Mouse (Mus musculus) liver, adult 2 months (tissue): ENCODE data around the gene Cmtm7. TPM values are rescaled to one million over a fixed set of nuclear protein-coding genes. Genes with fewer than 3 reads are reported as not detected.
A peak's percentile ranks its signal among the peaks of the same experiment; 100 is the strongest.
"Not testable (repeated sequence)": the region's sequence is repeated elsewhere in the genome, so short reads cannot be mapped to it uniquely, and the experiment has no call there.

Source experiments
- DNase-seq: peaks from one replicate; pipeline ENCODE4 v3.0.0-alpha.2; 2011; ENCODE audit warnings: low read depth, low spot score; ENCODE audit errors: extremely low read depth
- H3K27ac ChIP-seq: fragments of 200-500 bp; replicated peaks from 2 replicates; pipeline ENCODE4 v1.5.1; 2012; ENCODE audit warnings: low read depth, mild to moderate bottlenecking, control low read depth, inconsistent platforms, low read length; ENCODE audit not compliant: insufficient read depth
- H3K27me3 ChIP-seq: fragments of 200-500 bp; 2 replicates; pipeline ENCODE4 v1.6.1; 2012; ENCODE audit warnings: mild to moderate bottlenecking, moderate library complexity, low read length, inconsistent platforms; ENCODE audit not compliant: control insufficient read depth, insufficient read depth
- H3K36me3 ChIP-seq: fragments of 200-500 bp; 2 replicates; pipeline ENCODE4 v1.6.1; 2012; ENCODE audit warnings: low read length, inconsistent platforms; ENCODE audit not compliant: control insufficient read depth, insufficient read depth
- H3K4me1 ChIP-seq: fragments of 200-500 bp; 2 replicates; pipeline ENCODE4 v1.6.1; 2011; ENCODE audit warnings: low read length; ENCODE audit not compliant: control insufficient read depth, insufficient read depth
- H3K4me3 ChIP-seq: fragments of 200-500 bp; 2 replicates; pipeline ENCODE4 v1.5.1; 2011; ENCODE audit warnings: low read depth, mild to moderate bottlenecking, control low read depth, low read length, moderate library complexity; ENCODE audit not compliant: insufficient read depth
- H3K79me2 ChIP-seq: fragments of 200-500 bp; 2 replicates; pipeline ENCODE4 v1.6.1; 2012; ENCODE audit warnings: inconsistent platforms, mild to moderate bottlenecking, low read length, moderate library complexity; ENCODE audit not compliant: control insufficient read depth, insufficient read depth
- H3K9ac ChIP-seq: fragments of 200-500 bp; 2 replicates; pipeline ENCODE4 v1.6.1; 2012; ENCODE audit warnings: low read depth, mild to moderate bottlenecking, control low read depth, inconsistent platforms, low read length
- CTCF ChIP-seq: fragments of 200-500 bp; IDR thresholded peaks from 2 replicates; pipeline ENCODE4 v1.5.1; 2011; ENCODE audit warnings: low read depth, low read length, control low read depth
- POLR2A ChIP-seq: fragments of 200-500 bp; IDR thresholded peaks from 2 replicates; pipeline ENCODE4 v1.6.1; 2011; ENCODE audit warnings: low read length, control low read depth; ENCODE audit not compliant: insufficient read depth; ENCODE audit errors: extremely low read depth
- WGBS: fragments of 180-500 bp; shearing (Covaris S2); methylation state at CpG from one replicate; pipeline ENCODE4 v1.1.7; 2018; 5-methylcytosine and 5-hydroxymethylcytosine counted together
- polyA plus RNA-seq: library from polyadenylated mRNA; depleted of rRNA; stranded (reverse); fragments of >200 nt; gene quantifications from 2 replicates; pipeline ENCODE4 v1.2.3, GENCODE M21; 2012
- total RNA-seq: library from RNA; depleted of rRNA; stranded (reverse); fragments of >200 nt; gene quantifications from 2 replicates; pipeline ENCODE4 v1.2.3, GENCODE M21; 2014

Cmtm7 gene
- total and polyA plus RNA-seq, 2 experiments = 5.3 to 17.3 TPM

DNA sequence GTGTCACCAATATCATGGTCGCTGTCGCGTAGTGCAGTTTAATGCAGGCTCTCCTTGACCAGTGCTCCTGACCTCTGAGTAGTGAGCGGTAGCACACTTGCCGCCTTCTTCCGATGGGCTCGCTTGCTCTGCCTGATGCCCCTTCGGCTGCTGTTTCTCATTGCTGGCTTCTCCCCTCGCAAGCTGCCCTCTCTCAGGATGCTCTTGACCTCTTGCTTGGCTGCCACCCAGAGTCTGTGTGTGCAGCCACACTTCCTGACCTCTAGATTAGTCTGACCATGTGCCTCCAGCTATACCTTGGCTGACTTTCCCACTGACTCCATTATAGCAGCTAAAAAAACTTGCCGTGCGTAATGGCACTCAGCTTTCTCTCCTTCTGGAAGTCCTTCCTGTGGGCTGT, 45.2 kb downstream of the Cmtm7 start:
- peaks cover 41% of the 10 kb centered on the region; the same call in 1 of the 2 replicates for H3K79me2 ChIP-seq
- no peak overlapping the region for H3K9ac ChIP-seq
- no peaks in the 10 kb centered on the region for H3K27me3 ChIP-seq
- peak; percentile 60 for DNase-seq
- TF ChIP-seq CTCF (no peak), POLR2A (no peak)
- H3K4me3 ChIP-seq = no peak overlapping the region
- peaks cover 26% of the 10 kb centered on the region for H3K4me1 ChIP-seq
- 29% methylated on average over 11 of the region's 11 CpGs for WGBS
- no peak overlapping the region for H3K27ac ChIP-seq
- peaks cover 24% of the 10 kb centered on the region for H3K36me3 ChIP-seq

DNA sequence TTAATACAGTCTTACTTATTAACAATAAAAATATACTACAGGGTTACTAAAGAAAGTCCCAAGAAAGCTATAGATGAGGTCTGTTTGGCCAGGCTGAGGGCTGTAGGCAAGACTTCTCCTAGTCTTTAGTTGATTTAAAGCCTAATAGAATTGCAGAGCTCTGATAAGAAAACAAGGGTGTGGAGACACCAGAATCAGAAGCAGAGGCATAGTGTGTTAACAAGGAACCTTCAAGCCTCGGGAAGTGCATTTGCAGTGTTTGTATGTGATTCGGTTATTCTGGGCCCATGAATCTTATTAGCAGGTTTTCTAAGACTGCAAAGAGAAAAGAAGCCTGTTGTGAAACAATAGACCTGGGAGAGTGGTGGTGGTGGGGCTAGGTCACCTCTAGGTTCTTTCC, 48.4 kb downstream of the Cmtm7 start:
- H3K4me1 ChIP-seq = peaks cover 24% of the 10 kb centered on the region
- 82% methylated on average over 2 of the region's 2 CpGs for WGBS
- no peak for DNase-seq
- peaks cover 33% of the 10 kb centered on the region; the same call in 1 of the 2 replicates for H3K79me2 ChIP-seq
- H3K27ac ChIP-seq = no peak overlapping the region
- no peak overlapping the region for H3K9ac ChIP-seq
- peaks cover 5% of the 10 kb centered on the region for H3K36me3 ChIP-seq
- TF ChIP-seq CTCF = no peak
- no peak for TF ChIP-seq POLR2A
- H3K4me3 ChIP-seq = no peak overlapping the region
- H3K27me3 ChIP-seq = no peaks in the 10 kb centered on the region

DNA sequence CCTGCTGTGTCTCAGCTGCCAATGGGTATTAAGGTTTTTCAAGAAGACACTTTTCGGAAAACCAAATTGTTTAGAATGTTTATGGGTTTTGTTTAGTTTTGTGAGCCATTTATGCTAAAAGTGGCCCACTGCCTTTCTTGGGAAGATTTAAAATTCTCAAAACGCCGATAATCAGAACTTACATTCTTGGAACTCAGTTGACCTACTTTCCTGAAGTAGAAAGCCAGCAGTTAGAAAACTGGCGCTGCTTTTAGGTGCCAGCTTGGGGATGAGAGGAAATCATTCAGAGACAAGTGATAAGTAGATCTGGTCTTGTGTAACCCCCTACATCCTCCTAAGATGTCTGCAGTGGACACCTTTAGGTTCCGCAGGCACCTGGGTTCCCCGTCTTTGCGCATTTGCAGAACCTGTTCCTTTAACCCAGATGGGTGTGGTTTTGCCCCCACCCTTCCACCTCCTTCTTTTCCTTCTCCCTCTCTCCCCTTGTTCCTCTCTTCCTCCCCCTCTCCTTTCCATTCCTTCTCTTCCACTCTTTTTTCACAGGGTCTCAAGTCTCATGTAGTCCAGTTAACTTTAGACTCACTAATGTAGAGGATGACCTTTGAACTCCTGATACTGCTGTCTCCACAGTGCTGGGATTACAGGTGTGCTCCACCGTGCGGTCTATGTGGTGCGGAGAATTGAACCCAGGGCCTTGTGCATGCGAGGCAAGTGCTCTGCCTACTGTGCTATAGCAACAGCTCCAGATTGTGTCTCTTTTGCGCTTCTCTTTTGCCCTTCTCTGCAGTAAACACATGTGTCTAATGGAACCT, 49.6 kb downstream of the Cmtm7 start:
- TF ChIP-seq POLR2A (no peak), CTCF (no peak)
- Histone ChIP-seq H3K36me3 (no peaks in the 10 kb centered on the region; the same call in 1 of the 2 replicates), H3K4me3 (peak overlapping the region; percentile 35), H3K4me1 (peaks cover 24% of the 10 kb centered on the region), H3K27me3 (no peaks in the 10 kb centered on the region), H3K9ac (peak overlapping the region; percentile 89), H3K79me2 (peaks cover 24% of the 10 kb centered on the region; the same call in 1 of the 2 replicates), H3K27ac (peak overlapping the region; percentile 82; the same call in 1 of the 2 replicates)
- WGBS = 23% methylated on average over 12 of the region's 12 CpGs
- DNase-seq = peak; percentile 57

DNA sequence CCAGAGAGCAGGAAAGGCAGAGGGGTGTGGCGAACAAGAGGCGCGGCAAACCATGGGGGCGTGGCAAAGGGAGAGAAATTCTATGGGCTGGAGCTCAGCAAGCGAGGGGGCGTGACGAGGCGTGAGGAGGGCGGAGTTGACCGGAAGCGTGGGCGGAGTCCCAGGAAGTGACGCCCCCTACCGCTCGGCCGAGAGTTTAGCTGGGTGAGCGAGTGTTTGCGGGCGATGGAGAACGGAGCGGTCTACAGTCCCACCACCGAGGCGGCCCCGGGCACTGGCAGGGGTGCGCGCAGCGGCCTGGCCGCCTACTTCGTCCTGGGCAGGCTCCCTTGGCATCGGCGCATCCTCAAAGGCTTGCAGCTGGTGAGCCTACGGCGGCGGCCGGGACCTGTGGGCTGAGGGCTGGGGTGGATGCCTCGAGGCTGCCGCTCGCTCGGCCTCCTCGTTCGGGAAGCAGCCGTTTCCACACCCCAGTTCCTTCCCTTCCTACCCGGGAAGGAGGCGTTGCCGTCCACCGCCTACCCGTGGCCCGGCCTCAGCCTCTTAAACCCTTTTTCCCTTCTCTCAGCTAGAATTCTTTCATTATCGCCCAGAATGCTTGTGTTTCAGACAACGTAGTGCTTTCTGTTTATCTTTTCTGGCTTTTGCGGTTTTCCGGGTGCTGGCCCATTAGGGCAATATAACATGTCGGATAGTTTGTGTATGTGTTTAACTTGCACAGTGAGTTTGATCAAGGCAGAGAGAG, 50.5 kb downstream of the Cmtm7 start, which contains the start of gene Cmtm6:
Cmtm6 (plus strand) TSS at position 106 of the 745 bp plus-strand sequence.
- peaks cover 21% of the 10 kb centered on the region for H3K4me1 ChIP-seq
- WGBS = under 1% methylated on average over 53 of the region's 53 CpGs

DNA sequence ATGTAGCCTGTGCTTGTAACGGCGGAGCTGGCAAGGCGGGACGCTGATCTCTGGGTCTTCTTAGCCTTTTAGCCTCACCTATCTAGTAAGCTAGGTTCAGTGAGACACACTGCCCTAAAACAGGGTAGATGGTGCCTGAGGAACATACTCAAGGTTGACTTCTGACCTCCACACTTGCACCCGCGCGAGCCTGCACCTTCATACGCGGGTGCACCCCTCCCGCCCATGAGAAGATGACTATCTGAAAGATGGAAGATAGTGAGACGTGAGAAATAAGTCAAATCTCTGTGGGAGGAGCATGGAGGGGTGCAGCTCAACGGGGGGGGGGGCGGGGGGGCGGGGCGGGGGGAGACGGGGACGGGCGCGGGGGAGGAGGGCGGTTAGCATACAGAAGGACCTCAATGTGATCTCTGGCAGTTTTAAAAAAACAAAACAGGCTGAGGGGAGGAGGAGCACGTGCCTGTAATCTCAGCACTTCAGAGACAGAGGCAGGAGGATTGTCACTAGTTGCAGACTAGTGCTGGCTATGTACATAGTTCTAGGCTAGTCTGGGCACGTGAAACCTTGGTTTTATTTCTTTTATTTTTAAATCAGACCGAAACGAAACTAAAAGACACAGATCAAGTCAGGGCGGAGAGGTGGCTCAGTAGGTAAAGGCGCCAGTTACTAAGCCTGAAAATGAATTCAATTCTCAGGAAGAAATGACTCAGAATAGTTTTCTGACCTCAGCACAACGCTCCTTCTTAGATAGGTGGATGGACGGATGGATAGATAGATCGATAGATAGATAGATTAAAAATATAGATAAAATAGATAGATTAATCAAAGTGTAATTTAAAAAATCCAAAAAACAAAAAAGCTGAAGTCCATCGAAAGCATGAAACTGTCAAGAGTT, 51.5 kb downstream of the Cmtm7 start:
- Histone ChIP-seq H3K9ac (peak overlapping the region; percentile 51), H3K27ac (peak overlapping the region; percentile 30; the same call in 1 of the 2 replicates), H3K4me3 (peak overlapping the region; percentile 55), H3K79me2 (peaks cover 22% of the 10 kb centered on the region; the same call in 1 of the 2 replicates), H3K36me3 (no peaks in the 10 kb centered on the region), H3K27me3 (no peaks in the 10 kb centered on the region), H3K4me1 (peaks cover 21% of the 10 kb centered on the region)
- no peak for TF ChIP-seq CTCF
- peak; percentile 41 for DNase-seq
- 23% methylated on average over 30 of the region's 30 CpGs for WGBS

More for the DNA sequence above, 50.5 kb downstream of the Cmtm7 start, which contains the start of gene Cmtm6:
- peak within 1 kb of the TSS; percentile 82 for H3K27ac ChIP-seq
- peak; percentile 93 for TF ChIP-seq POLR2A
- TF ChIP-seq CTCF = peak; percentile 47
- peak within 1 kb of the TSS; percentile 82 for H3K4me3 ChIP-seq
- H3K9ac ChIP-seq = peak within 1 kb of the TSS; percentile 89
- H3K79me2 ChIP-seq = peaks cover 22% of the 10 kb centered on the region; the same call in 1 of the 2 replicates
- DNase-seq = peak; percentile 87
- H3K27me3 ChIP-seq = no peaks in the 10 kb centered on the region
- no peaks in the 10 kb centered on the region for H3K36me3 ChIP-seq

DNA sequence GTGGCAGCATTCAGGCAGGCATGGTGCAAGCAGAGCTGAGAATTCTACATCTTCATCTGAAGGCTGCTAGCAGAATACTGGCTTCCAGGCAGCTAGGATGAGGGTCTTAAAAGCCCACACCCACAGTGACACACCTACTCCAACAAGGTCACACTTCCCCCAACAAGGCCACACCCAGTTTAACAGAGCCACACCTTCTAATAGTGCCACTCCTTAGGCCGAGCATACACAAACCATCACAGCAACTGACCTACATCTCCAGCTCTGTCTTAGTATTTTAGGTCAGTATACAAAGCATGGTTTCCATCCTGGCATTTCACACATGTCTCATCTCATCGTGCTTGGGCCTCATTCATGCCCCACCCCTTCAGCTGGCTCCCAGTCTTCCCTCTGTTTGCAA, 53.2 kb downstream of the Cmtm7 start:
- WGBS = 39% methylated on average over 2 of the region's 2 CpGs
- H3K4me3 ChIP-seq, H3K4me1 ChIP-seq, DNase-seq, H3K36me3 ChIP-seq, H3K9ac ChIP-seq, H3K27me3 ChIP-seq, H3K27ac ChIP-seq: not testable (repeated sequence)
- peaks cover 11% of the 10 kb centered on the region; the same call in 1 of the 2 replicates for H3K79me2 ChIP-seq
